Mouse (Mus musculus) forebrain, postnatal 0 days (tissue): ENCODE measurements around the gene Il1b. TPM values are rescaled to one million over a fixed set of nuclear protein-coding genes. Genes with fewer than 3 reads are reported as not detected.
A peak's percentile ranks its signal among the peaks of the same experiment; 100 is the strongest.

Experiments used
- ATAC-seq: fragments of 200-750 bp; cut with Nextera tagmentation; 2 replicates; pipeline ENCODE4 v1.8.0; 2017; ENCODE audit warnings: mild to moderate bottlenecking, moderate library complexity
- DNase-seq: peaks from one replicate; pipeline ENCODE4 v3.0.0-alpha.2; 2015
- H3K27ac ChIP-seq: fragments of 300-500 bp; sonication (generic); 2 replicates; pipeline ENCODE4 v1.5.1; 2014; ENCODE audit warnings: low read depth, mild to moderate bottlenecking, antibody characterized with exemption, low read length, moderate library complexity, mixed read lengths
- H3K27me3 ChIP-seq: fragments of 300-500 bp; sonication (generic); 2 replicates; pipeline ENCODE4 v1.6.1; 2014; ENCODE audit warnings: mild to moderate bottlenecking, low read length, mixed read lengths; ENCODE audit not compliant: insufficient read depth
- H3K36me3 ChIP-seq: fragments of 300-500 bp; sonication (generic); 2 replicates; pipeline ENCODE4 v1.6.1; 2014; ENCODE audit warnings: mild to moderate bottlenecking, moderate library complexity; ENCODE audit not compliant: insufficient read depth
- H3K4me1 ChIP-seq: fragments of 300-500 bp; sonication (generic); 2 replicates; pipeline ENCODE4 v1.6.1; 2014; ENCODE audit warnings: antibody characterized with exemption; ENCODE audit not compliant: insufficient read depth
- H3K4me2 ChIP-seq: fragments of 300-500 bp; sonication (generic); 2 replicates; pipeline ENCODE4 v1.6.1; 2014; ENCODE audit warnings: low read depth, mild to moderate bottlenecking, moderate library complexity
- H3K4me3 ChIP-seq: fragments of 300-500 bp; sonication (generic); 2 replicates; pipeline ENCODE4 v1.5.1; 2014; ENCODE audit warnings: low read depth, low read length, mixed read lengths
- H3K9ac ChIP-seq: fragments of 300-500 bp; sonication (generic); 2 replicates; pipeline ENCODE4 v1.6.1; 2014; ENCODE audit warnings: mild to moderate bottlenecking
- H3K9me3 ChIP-seq: fragments of 300-500 bp; sonication (generic); 2 replicates; pipeline ENCODE4 v1.6.1; 2016; ENCODE audit warnings: low read length
- CTCF ChIP-seq: sonication (generic); IDR thresholded peaks from 2 replicates; pipeline ENCODE4 v1.5.1; 2016; ENCODE audit warnings: antibody characterized with exemption, control low read depth, low read depth
- WGBS: fragments of 180-500 bp; shearing (Covaris S2); extraction: QIAGEN DNeasy Blood & Tissue Kit; methylation state at CpG from one replicate; pipeline ENCODE4 v1.1.7; 2014; 5-methylcytosine and 5-hydroxymethylcytosine counted together
- polyA plus RNA-seq: library from polyadenylated mRNA; unstranded; fragments of >200 nt; fragmentation: Nextera tagmentation; extraction: Ambion mirVana; gene quantifications from 2 replicates; pipeline ENCODE4 v1.2.1, GENCODE M21; 2015
- total RNA-seq: library from RNA; depleted of rRNA; stranded (reverse); fragments of >200 nt; gene quantifications from 2 replicates; pipeline ENCODE4 v1.2.3, GENCODE M21; 2014

Gene Il1b
- total and polyA plus RNA-seq, 2 experiments from 2014 or later: 0.15 TPM; not detected in 1

- no peak for TF ChIP-seq CTCF
- H3K4me2 ChIP-seq: no peak overlapping the region
- no peaks in the 10 kb centered on the region for H3K4me1 ChIP-seq
- no peaks in the 10 kb centered on the region for H3K27me3 ChIP-seq
- DNase-seq (no peak), ATAC-seq (no peak)
- no peaks in the 10 kb centered on the region for H3K36me3 ChIP-seq
- no peak overlapping the region for H3K9ac ChIP-seq
- no peak overlapping the region for H3K4me3 ChIP-seq
- H3K27ac ChIP-seq: no peak overlapping the region
- 41% methylated on average over 4 of the region's 4 CpGs for WGBS
- no peaks in the 10 kb centered on the region for H3K9me3 ChIP-seq
Measured at GRCm38 (mm10) chr2:129333471-129333870, 37.5 kb downstream of the Il1b start.

GRCm38 (mm10) chr2:129330540-129330939 is 40.4 kb downstream of the Il1b start:
- WGBS: 90% methylated on average over 13 of the region's 13 CpGs
- H3K4me2 ChIP-seq: no peak overlapping the region
- H3K9me3 ChIP-seq: no peaks in the 10 kb centered on the region
- no peaks in the 10 kb centered on the region for H3K27me3 ChIP-seq
- ATAC-seq (no peak), DNase-seq (no peak)
- no peaks in the 10 kb centered on the region for H3K4me1 ChIP-seq
- no peak for TF ChIP-seq CTCF
- H3K4me3 ChIP-seq: no peak overlapping the region
- no peak overlapping the region for H3K27ac ChIP-seq
- no peaks in the 10 kb centered on the region for H3K36me3 ChIP-seq
- H3K9ac ChIP-seq: no peak overlapping the region

GRCm38 (mm10) chr2:129330024-129330423 is 40.9 kb downstream of the Il1b start:
- no peak for TF ChIP-seq CTCF
- H3K36me3 ChIP-seq: no peaks in the 10 kb centered on the region
- H3K27me3 ChIP-seq: no peaks in the 10 kb centered on the region
- WGBS: 64% methylated on average over 7 of the region's 7 CpGs
- no peak overlapping the region for H3K9ac ChIP-seq
- H3K4me3 ChIP-seq: no peak overlapping the region
- H3K4me1 ChIP-seq: no peaks in the 10 kb centered on the region
- ATAC-seq (no peak), DNase-seq (no peak)
- H3K9me3 ChIP-seq: no peaks in the 10 kb centered on the region
- H3K4me2 ChIP-seq: no peak overlapping the region
- H3K27ac ChIP-seq: no peak overlapping the region

- Histone ChIP-seq H3K27me3 (no peaks in the 10 kb centered on the region), H3K36me3 (no peaks in the 10 kb centered on the region), H3K27ac (no peak overlapping the region), H3K9ac (no peak overlapping the region), H3K4me2 (no peak overlapping the region), H3K9me3 (no peaks in the 10 kb centered on the region), H3K4me3 (no peak overlapping the region), H3K4me1 (no peaks in the 10 kb centered on the region)
- WGBS: 76% methylated on average over 4 of the region's 4 CpGs
- ATAC-seq (no peak), DNase-seq (no peak)
- TF ChIP-seq CTCF: no peak
Measured at GRCm38 (mm10) chr2:129328238-129328637, 42.7 kb downstream of the Il1b start.

GRCm38 (mm10) chr2:129324216-129324615 is 46.7 kb downstream of the Il1b start:
- no peak for TF ChIP-seq CTCF
- WGBS: 90% methylated on average over 3 of the region's 3 CpGs
- H3K27me3 ChIP-seq: no peaks in the 10 kb centered on the region
- H3K4me2 ChIP-seq: no peak overlapping the region
- DNase-seq (no peak), ATAC-seq (no peak)
- no peak overlapping the region for H3K27ac ChIP-seq
- H3K9me3 ChIP-seq: no peaks in the 10 kb centered on the region
- H3K4me1 ChIP-seq: no peaks in the 10 kb centered on the region
- H3K36me3 ChIP-seq: no peaks in the 10 kb centered on the region
- H3K9ac ChIP-seq: no peak overlapping the region
- H3K4me3 ChIP-seq: no peak overlapping the region

GRCm38 (mm10) chr2:129322117-129322635 is 48.8 kb downstream of the Il1b start:
- DNase-seq: peak; percentile 6
- H3K4me1 ChIP-seq: no peaks in the 10 kb centered on the region
- H3K4me2 ChIP-seq: no peak overlapping the region
- H3K4me3 ChIP-seq: no peak overlapping the region
- H3K27ac ChIP-seq: no peak overlapping the region
- no peaks in the 10 kb centered on the region for H3K9me3 ChIP-seq
- WGBS: 59% methylated on average over 1 of the region's 1 CpGs
- TF ChIP-seq CTCF: no peak
- H3K9ac ChIP-seq: no peak overlapping the region
- no peaks in the 10 kb centered on the region for H3K27me3 ChIP-seq
- ATAC-seq: no peak
- H3K36me3 ChIP-seq: no peaks in the 10 kb centered on the region

GRCm38 (mm10) chr2:129320033-129320605 is 50.8 kb downstream of the Il1b start:
- H3K9me3 ChIP-seq: no peaks in the 10 kb centered on the region
- no peaks in the 10 kb centered on the region for H3K4me1 ChIP-seq
- ATAC-seq: no peak
- no peak overlapping the region for H3K27ac ChIP-seq
- no peaks in the 10 kb centered on the region for H3K27me3 ChIP-seq
- DNase-seq: no peak
- H3K4me3 ChIP-seq: no peak overlapping the region
- no peak overlapping the region for H3K9ac ChIP-seq
- no peak overlapping the region for H3K4me2 ChIP-seq
- no peak for TF ChIP-seq CTCF
- no peaks in the 10 kb centered on the region for H3K36me3 ChIP-seq
- WGBS: 87% methylated on average over 8 of the region's 8 CpGs
